Mouse (Mus musculus): Measurements from ENCODE around the gene Eif2ak4.

GRCm38 (mm10) chr2:118486933-118487332, 98.5 kb downstream of the Eif2ak4 start:
- peak; percentile 98 for TF ChIP-seq CTCF (IDR thresholded peaks at IDR 0.05; ENCODE audit: insufficient read depth, low read length)
- TF ChIP-seq POLR2A (IDR thresholded peaks at IDR 0.05; ENCODE audit: borderline replicate concordance, extremely low read depth, low read depth, low read length): no peak
